Mouse (Mus musculus) MEL (cell line): ENCODE measurements around the gene Abcc4. TPM values are rescaled to one million over a fixed set of nuclear protein-coding genes. Genes with fewer than 3 reads are reported as not detected.

ENCODE experiments used
- DNase-seq: peaks from one replicate; pipeline ENCODE4 v3.0.0; 2011; ENCODE audit warnings: low read depth, low spot score
- H3K27ac ChIP-seq: 2 replicates; pipeline ENCODE4 v1.5.1; 2012; ENCODE audit warnings: low read depth, mild to moderate bottlenecking, control low read depth, low read length, moderate library complexity; ENCODE audit not compliant: control insufficient read depth
- H3K27me3 ChIP-seq, 2 experiments: fragments of 150-350 bp in 1 of 2; sonication (generic) in 1 of 2; 2 replicates each; pipeline ENCODE4 v1.6.1; 2012; ENCODE audit warnings: low read length in 2 of 2, mild to moderate bottlenecking in 2 of 2, improper control_type of control experiment in 1 of 2, moderate library complexity in 1 of 2; ENCODE audit not compliant: insufficient read depth in 2 of 2, control insufficient read depth in 1 of 2
- H3K36me3 ChIP-seq, 2 experiments: 2 replicates each; pipeline ENCODE4 v1.6.1; 2012 to 2014; ENCODE audit warnings: low read length in 2 of 2, improper control_type of control experiment in 1 of 2, inconsistent platforms in 1 of 2, mild to moderate bottlenecking in 1 of 2; ENCODE audit not compliant: insufficient read depth in 2 of 2, control insufficient read depth in 1 of 2
- H3K4me1 ChIP-seq, 2 experiments: fragments of 150-350 bp in 1 of 2; sonication (generic) in 1 of 2; 2 replicates each; pipeline ENCODE4 v1.6.1; 2012; ENCODE audit warnings: low read length in 2 of 2, improper control_type of control experiment in 1 of 2, mild to moderate bottlenecking in 1 of 2; ENCODE audit not compliant: insufficient read depth in 2 of 2, control insufficient read depth in 1 of 2
- H3K4me3 ChIP-seq, 2 experiments: fragments of 150-350 bp in 1 of 2; sonication (generic) in 1 of 2; 2 replicates each; pipeline ENCODE4 v1.5.1; 2012; ENCODE audit warnings: low read depth in 2 of 2, low read length in 2 of 2, mild to moderate bottlenecking in 2 of 2, moderate library complexity in 2 of 2, control low read depth in 1 of 2, improper control_type of control experiment in 1 of 2; ENCODE audit not compliant: control insufficient read depth in 1 of 2, insufficient read depth in 1 of 2
- H3K79me2 ChIP-seq: 2 replicates; pipeline ENCODE4 v1.6.1; 2012; ENCODE audit warnings: mild to moderate bottlenecking, low read length, moderate library complexity; ENCODE audit not compliant: control insufficient read depth, poor library complexity, insufficient read depth
- H3K9ac ChIP-seq: 2 replicates; pipeline ENCODE4 v1.6.1; 2012; ENCODE audit warnings: low read depth, mild to moderate bottlenecking, control low read depth, low read length, moderate library complexity; ENCODE audit not compliant: control insufficient read depth, poor library complexity, severe bottlenecking
- H3K9me3 ChIP-seq: fragments of 150-350 bp; sonication (generic); replicated peaks from 2 replicates; pipeline ENCODE4 v1.6.1; 2012; ENCODE audit warnings: mild to moderate bottlenecking, low read length, improper control_type of control experiment, moderate library complexity; ENCODE audit not compliant: insufficient read depth
- CHD1 ChIP-seq: IDR thresholded peaks from 2 replicates; pipeline ENCODE4 v1.6.1; 2012; ENCODE audit warnings: low read depth, mild to moderate bottlenecking, inconsistent platforms, low read length, improper control_type of control experiment
- CTCF ChIP-seq, 3 experiments: IDR thresholded peaks in 2 of 3; conservative IDR thresholded peaks in 1 of 3; 2 replicates each; pipeline ENCODE4 v1.5.1; 2011 to 2012; ENCODE audit warnings: low read length in 3 of 3, low read depth in 2 of 3, mild to moderate bottlenecking in 2 of 3, improper control_type of control experiment in 1 of 3, inconsistent platforms in 1 of 3, mixed read lengths in 1 of 3, moderate library complexity in 1 of 3; ENCODE audit not compliant: control insufficient read depth in 1 of 3, insufficient read depth in 1 of 3, poor library complexity in 1 of 3, severe bottlenecking in 1 of 3
- EP300 ChIP-seq, 2 experiments: IDR thresholded peaks; 2 replicates each; pipeline ENCODE4 v1.6.1; 2011; ENCODE audit warnings: improper control_type of control experiment in 2 of 2, low read length in 2 of 2, low read depth in 1 of 2, mild to moderate bottlenecking in 1 of 2
- ETS1 ChIP-seq: IDR thresholded peaks from 2 replicates; pipeline ENCODE4 v1.6.1; 2012; ENCODE audit warnings: low read depth, mild to moderate bottlenecking, inconsistent platforms, low read length, improper control_type of control experiment, moderate library complexity
- HCFC1 ChIP-seq: IDR thresholded peaks from 2 replicates; pipeline ENCODE4 v1.6.1; 2012; ENCODE audit warnings: low read depth, mild to moderate bottlenecking, inconsistent platforms, low read length, improper control_type of control experiment, moderate library complexity
- JUND ChIP-seq: IDR thresholded peaks from 2 replicates; pipeline ENCODE4 v1.6.1; 2011; ENCODE audit warnings: low read depth, mild to moderate bottlenecking, improper control_type of control experiment, low read length
- MAX ChIP-seq: IDR thresholded peaks from 2 replicates; pipeline ENCODE4 v1.6.1; 2011; ENCODE audit warnings: low read length, improper control_type of control experiment
- MAZ ChIP-seq: IDR thresholded peaks from 2 replicates; pipeline ENCODE4 v1.6.1; 2012; ENCODE audit warnings: low read depth, mild to moderate bottlenecking, inconsistent platforms, low read length, improper control_type of control experiment
- MXI1 ChIP-seq: IDR thresholded peaks from 2 replicates; pipeline ENCODE4 v1.6.1; 2011; ENCODE audit warnings: mild to moderate bottlenecking, low read depth, low read length, improper control_type of control experiment
- NRF1 ChIP-seq: IDR thresholded peaks from 2 replicates; pipeline ENCODE4 v1.6.1; 2014; ENCODE audit warnings: low read depth, mild to moderate bottlenecking, inconsistent platforms, low read length, improper control_type of control experiment, moderate library complexity; ENCODE audit not compliant: poor library complexity, insufficient read depth, severe bottlenecking
- POLR2A ChIP-seq, 2 experiments: IDR thresholded peaks; 2 replicates each; pipeline ENCODE4 v1.6.1; 2011 to 2012; ENCODE audit warnings: low read length in 2 of 2, mild to moderate bottlenecking in 2 of 2, control low read depth in 1 of 2, improper control_type of control experiment in 1 of 2, low read depth in 1 of 2, moderate library complexity in 1 of 2; ENCODE audit not compliant: control insufficient read depth in 1 of 2, insufficient read depth in 1 of 2, poor library complexity in 1 of 2
- POLR2AphosphoS2 ChIP-seq: IDR thresholded peaks from 2 replicates; pipeline ENCODE4 v1.6.1; 2011; ENCODE audit warnings: low read length, improper control_type of control experiment
- POLR2AphosphoS5 ChIP-seq: IDR thresholded peaks from 2 replicates; pipeline ENCODE4 v1.6.1; 2012; ENCODE audit warnings: low read depth, borderline replicate concordance, mild to moderate bottlenecking, inconsistent platforms, low read length, moderate library complexity, mixed read lengths
- RAD21 ChIP-seq: IDR thresholded peaks from 2 replicates; pipeline ENCODE4 v1.6.1; 2011; ENCODE audit warnings: mild to moderate bottlenecking, low read depth, low read length, improper control_type of control experiment
- RCOR1 ChIP-seq: IDR thresholded peaks from 2 replicates; pipeline ENCODE4 v1.6.1; 2012; ENCODE audit warnings: low read depth, mild to moderate bottlenecking, inconsistent platforms, low read length, improper control_type of control experiment
- SMC3 ChIP-seq: IDR thresholded peaks from 2 replicates; pipeline ENCODE4 v1.6.1; 2011; ENCODE audit warnings: low read depth, low read length, improper control_type of control experiment
- ZC3H11A ChIP-seq: IDR thresholded peaks from 2 replicates; pipeline ENCODE4 v1.6.1; 2012; ENCODE audit warnings: low read depth, mild to moderate bottlenecking, inconsistent platforms, low read length, improper control_type of control experiment
- ZKSCAN1 ChIP-seq: IDR thresholded peaks from 2 replicates; pipeline ENCODE4 v1.6.1; 2012; ENCODE audit warnings: low read depth, mild to moderate bottlenecking, inconsistent platforms, low read length, improper control_type of control experiment, moderate library complexity
- polyA plus RNA-seq, 2 experiments: library from polyadenylated mRNA; stranded (reverse) in 1 of 2; unstranded in 1 of 2; fragments of >175 nt in 1 of 2; fragments of >200 nt in 1 of 2; gene quantifications; 2 replicates each; pipeline versions ENCODE4 v1.2.1 to v1.2.4; 2012; ENCODE audit warnings: low replicate concordance in 2 of 2, low read depth in 1 of 2; ENCODE audit not compliant: insufficient read length in 2 of 2, insufficient read depth in 1 of 2, missing spikeins in 1 of 2
- total RNA-seq: library from RNA; depleted of rRNA; stranded (reverse); fragments of 300-350 nt; gene quantifications from 2 replicates; pipeline ENCODE4 v1.2.3, GENCODE M21; 2012

Abcc4 gene
- total and polyA plus RNA-seq, 3 experiments, result 7.1 to 8.4 TPM; not detected in 1

DNA sequence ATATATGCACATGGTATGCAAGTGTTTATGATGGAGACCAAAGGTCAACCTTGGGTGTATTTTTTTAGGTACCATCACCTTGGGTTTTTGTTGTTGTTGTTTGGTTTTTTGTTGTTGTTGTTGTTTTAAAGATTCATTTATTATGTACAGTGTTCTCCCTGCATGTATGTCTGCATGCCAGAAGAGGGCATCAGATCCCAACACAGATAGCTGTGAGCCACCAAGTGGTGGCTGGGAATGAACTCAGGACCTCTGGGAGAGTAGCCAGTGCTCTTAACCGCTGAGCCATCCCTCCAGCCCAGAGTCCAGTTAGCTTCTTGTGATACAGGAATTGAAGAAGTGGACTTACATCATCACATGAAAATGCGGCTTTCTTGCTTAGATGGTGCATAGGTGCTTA is 101.1 kb downstream of the Abcc4 start:
- no peaks in the 10 kb centered on the region for H3K9me3 ChIP-seq
- no peak overlapping the region for H3K9ac ChIP-seq
- no peak overlapping the region for H3K27ac ChIP-seq
- H3K27me3 ChIP-seq, result no peaks in the 10 kb centered on the region
- no peaks in the 10 kb centered on the region for H3K36me3 ChIP-seq
- no peak for DNase-seq
- no peaks in the 10 kb centered on the region for H3K4me1 ChIP-seq
- TF ChIP-seq POLR2AphosphoS5 (no peak), SMC3 (peak; percentile 26; the same call in 1 of the 2 replicates), CTCF (IDR thresholded peaks at IDR 0.05 in 2 of 3, conservative IDR thresholded peaks at IDR 0.05 in 1 of 3; ENCODE audit: control insufficient read depth in 1 of 3, insufficient read depth in 1 of 3, low read depth in 2 of 3, low read length in 3 of 3, poor library complexity in 1 of 3, severe bottlenecking in 1 of 3) (peak in 2 of 3 experiments; percentile 16 to 34; a peak in 2 of 6 replicates)
- H3K79me2 ChIP-seq, result no peaks in the 10 kb centered on the region
- H3K4me3 ChIP-seq, result no peak overlapping the region

DNA sequence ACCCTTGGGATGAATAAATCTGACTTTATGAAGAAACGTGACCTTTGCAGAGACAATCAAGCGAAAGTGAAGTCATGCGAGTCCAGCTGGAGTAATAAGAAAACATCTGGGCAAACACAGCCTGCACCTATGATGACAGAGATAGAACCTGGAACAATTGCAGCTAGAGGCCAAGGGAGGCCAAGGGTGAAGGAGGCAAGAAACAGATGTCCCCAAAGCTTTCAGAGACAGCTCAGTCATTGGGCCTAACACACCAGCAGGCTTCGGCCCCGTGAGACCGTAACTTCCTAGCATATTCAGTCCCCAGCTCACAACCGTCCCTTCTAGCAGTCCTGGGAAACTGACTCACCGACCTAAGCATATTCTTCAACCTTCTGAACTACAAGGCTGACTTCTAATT is 104.0 kb downstream of the Abcc4 start:
- Histone ChIP-seq H3K9ac (no peak overlapping the region), H3K27me3 (no peaks in the 10 kb centered on the region), H3K4me1 (no peaks in the 10 kb centered on the region), H3K27ac (no peak overlapping the region), H3K79me2 (no peaks in the 10 kb centered on the region), H3K4me3 (no peak overlapping the region), H3K36me3 (no peaks in the 10 kb centered on the region)
- no peak for DNase-seq
- TF ChIP-seq ETS1 (no peak), CHD1 (no peak), ZKSCAN1 (no peak)
- TF ChIP-seq, all 39 proteins: peak for 0
- H3K9me3 ChIP-seq, result no peaks in the 10 kb centered on the region

GRCm38 (mm10) chr14:118600746-118601145 is 105.3 kb downstream of the Abcc4 start:
- H3K36me3 ChIP-seq, result no peaks in the 10 kb centered on the region
- no peak for DNase-seq
- H3K4me1 ChIP-seq, result no peaks in the 10 kb centered on the region
- H3K27ac ChIP-seq, result no peak overlapping the region
- no peak for TF ChIP-seq CHD1
- no peak for TF ChIP-seq MAX
- TF ChIP-seq SMC3, result no peak
- TF ChIP-seq POLR2A (IDR thresholded peaks at IDR 0.05; ENCODE audit: control insufficient read depth in 1 of 2, insufficient read depth in 1 of 2, low read depth in 1 of 2, low read length in 2 of 2, poor library complexity in 1 of 2), result no peak
- no peak for TF ChIP-seq HCFC1
- no peak for TF ChIP-seq NRF1
- TF ChIP-seq MAZ, result no peak
- no peak for TF ChIP-seq ZC3H11A
- no peak for TF ChIP-seq POLR2AphosphoS2
- no peak for TF ChIP-seq MXI1
- TF ChIP-seq RAD21, result no peak
- no peak for TF ChIP-seq JUND
- no peak for TF ChIP-seq RCOR1
- no peak for TF ChIP-seq EP300 (IDR thresholded peaks at IDR 0.05; ENCODE audit: low read depth in 1 of 2, low read length in 2 of 2)
- H3K9me3 ChIP-seq, result no peaks in the 10 kb centered on the region
- no peaks in the 10 kb centered on the region for H3K79me2 ChIP-seq
- H3K4me3 ChIP-seq, result no peak overlapping the region
- no peak overlapping the region for H3K9ac ChIP-seq
- no peaks in the 10 kb centered on the region for H3K27me3 ChIP-seq
